Comparison of ENCODE assay signal across 8 mouse cellular contexts in the genomic region with DNA sequence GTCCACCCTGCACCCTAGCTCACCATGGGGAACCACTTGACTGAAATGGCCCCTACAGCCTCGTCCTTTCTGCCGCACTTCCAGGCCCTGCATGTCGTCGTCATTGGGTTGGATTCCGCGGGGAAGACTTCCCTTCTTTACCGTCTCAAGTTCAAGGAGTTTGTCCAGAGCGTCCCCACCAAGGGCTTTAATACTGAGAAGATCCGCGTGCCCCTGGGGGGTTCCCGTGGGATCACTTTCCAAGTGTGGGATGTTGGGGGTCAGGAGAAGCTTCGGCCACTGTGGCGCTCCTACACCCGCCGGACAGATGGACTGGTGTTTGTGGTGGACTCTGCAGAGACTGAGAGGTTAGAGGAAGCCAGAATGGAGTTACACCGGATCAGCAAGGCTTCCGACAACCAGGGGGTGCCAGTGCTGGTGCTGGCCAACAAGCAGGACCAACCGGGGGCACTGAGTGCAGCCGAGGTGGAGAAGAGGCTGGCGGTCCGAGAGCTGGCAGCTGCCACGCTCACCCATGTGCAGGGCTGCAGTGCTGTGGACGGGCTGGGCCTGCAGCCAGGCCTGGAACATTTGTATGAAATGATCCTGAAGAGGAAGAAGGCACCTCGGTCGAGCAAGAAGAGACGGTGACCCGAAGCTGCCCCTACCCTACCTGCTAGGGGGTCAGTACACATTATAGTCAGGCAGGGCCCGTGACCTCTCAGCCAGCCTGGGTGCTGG. TPM values are rescaled to one million over a fixed set of nuclear protein-coding genes. Genes with fewer than 3 reads are reported as not detected.
DNase-seq lines count a peak whose midpoint lies in the region; ATAC-seq and TF ChIP-seq lines count a peak whose summit lies in the region.

No protein-coding gene starts in this region.

- no peaks in the 10 kb centered on the region for H3K9me3 ChIP-seq in E14TG2a.4 (ENCODE audit: low read length)
- H3K9me3 ChIP-seq in heart, embryonic 10.5 days: no peaks in the 10 kb centered on the region
- H3K9me3 ChIP-seq in midbrain, embryonic 16.5 days (replicated peaks; ENCODE audit: control insufficient read depth, low read length, poor library complexity, severe bottlenecking): no peaks in the 10 kb centered on the region

- peaks cover 77% of the 10 kb centered on the region for H3K4me1 ChIP-seq in E14TG2a.4 (replicated peaks; ENCODE audit: low read depth, low read length)
- H3K4me1 ChIP-seq in heart, embryonic 10.5 days: peaks cover 67% of the 10 kb centered on the region
- peaks cover 9% of the 10 kb centered on the region; the same call in 1 of the 2 replicates for H3K4me1 ChIP-seq in midbrain, embryonic 16.5 days (ENCODE audit: control insufficient read depth, insufficient read depth, low read length)

- H3K4me3 ChIP-seq in E14TG2a.4 (replicated peaks; ENCODE audit: low read length): peak overlapping the region; percentile 85
- peak overlapping the region; percentile 67 for H3K4me3 ChIP-seq in heart, embryonic 10.5 days
- no peak overlapping the region for H3K4me3 ChIP-seq in midbrain, embryonic 16.5 days (ENCODE audit: low read depth, low read length)

- H3K36me3 ChIP-seq in E14TG2a.4 (ENCODE audit: insufficient read depth, low read length): peaks cover 12% of the 10 kb centered on the region
- no peaks in the 10 kb centered on the region for H3K36me3 ChIP-seq in heart, embryonic 10.5 days
- no peaks in the 10 kb centered on the region for H3K36me3 ChIP-seq in midbrain, embryonic 16.5 days (ENCODE audit: control insufficient read depth, insufficient read depth, low read length)

- TF ChIP-seq CTCF in E14TG2a.4 (conservative IDR thresholded peaks at IDR 0.05; ENCODE audit: low read length): no peak

- H3K9ac ChIP-seq in midbrain, embryonic 16.5 days (ENCODE audit: low read depth, low read length): no peak overlapping the region

- peak; percentile 37 for DNase-seq in adrenal gland, postnatal 10 days
- no peak for DNase-seq in adrenal gland, postnatal 4 days (ENCODE audit: low spot score in 2 of 2)
- no peak for DNase-seq in heart, embryonic 10.5 days (ENCODE audit: low spot score)
- peak; percentile 42 for DNase-seq in kidney, adult 9 months
- DNase-seq in spleen, adult 12 weeks (ENCODE audit: low spot score): no peak
- no peak for DNase-seq in thymus, postnatal 4 days

- peaks cover 7% of the 10 kb centered on the region; the same call in 1 of the 2 replicates for H3K27me3 ChIP-seq in E14TG2a.4 (ENCODE audit: insufficient read depth, low read length)
- no peaks in the 10 kb centered on the region; the same call in 1 of the 2 replicates for H3K27me3 ChIP-seq in heart, embryonic 10.5 days (ENCODE audit: insufficient read depth, poor library complexity, severe bottlenecking)
- no peaks in the 10 kb centered on the region for H3K27me3 ChIP-seq in midbrain, embryonic 16.5 days (ENCODE audit: control insufficient read depth, insufficient read depth, low read depth, low read length)

- 54% methylated on average over 28 of the region's 28 CpGs for WGBS in heart, embryonic 10.5 days
- WGBS in midbrain, embryonic 16.5 days: 82% methylated on average over 28 of the region's 28 CpGs

- ATAC-seq in midbrain, embryonic 16.5 days: no peak

- peak overlapping the region; percentile 23; the same call in 1 of the 2 replicates for H3K4me2 ChIP-seq in midbrain, embryonic 16.5 days (ENCODE audit: low read length)

- peak overlapping the region; percentile 42 for H3K27ac ChIP-seq in heart, embryonic 10.5 days
- no peak overlapping the region for H3K27ac ChIP-seq in midbrain, embryonic 16.5 days (ENCODE audit: low read length)

RNA-seq across cellular contexts. Expression of gene Arl4d, which starts 1.4 kb away (rescaled TPM):
- total RNA-seq in adrenal gland, postnatal 10 days (2021): 10 to 100 TPM; 10.4 to 16.7 TPM
- total RNA-seq in adrenal gland, postnatal 4 days (2021): 10 to 100 TPM in 1 of 2 experiments, 1 to 10 TPM in 1; 9.9 to 10.4 TPM
- 10.3 and 10.9 TPM in 2 replicates for polyA plus RNA-seq in heart, embryonic 10.5 days (2016; fragmentation: Nextera tagmentation; extraction: Ambion mirVana)
- polyA plus RNA-seq in midbrain, embryonic 16.5 days (2015; fragmentation: Nextera tagmentation; extraction: Ambion mirVana): 6.2 and 6.8 TPM in 2 replicates

RNA-seq across cellular contexts. Expression of gene Rdm1, which starts 39.8 kb away (rescaled TPM):
- 10 to 100 TPM; 22.5 to 26.4 TPM for total RNA-seq in adrenal gland, postnatal 10 days (2021)
- total RNA-seq in adrenal gland, postnatal 4 days (2021): 10 to 100 TPM; 29.1 to 33.0 TPM
- 24.0 and 26.8 TPM in 2 replicates for polyA plus RNA-seq in heart, embryonic 10.5 days (2016; fragmentation: Nextera tagmentation; extraction: Ambion mirVana)
- polyA plus RNA-seq in midbrain, embryonic 16.5 days (2015; fragmentation: Nextera tagmentation; extraction: Ambion mirVana): 10.6 and 10.7 TPM in 2 replicates

Comparison
In these comparisons a context has a peak if more than half of its experiments do, and no peak if none do; other contexts are left out.
1. DNase-seq: peak in adrenal gland, postnatal 10 days (single experiment) and kidney, adult 9 months (single experiment); none in adrenal gland, postnatal 4 days (0 of 2), heart, embryonic 10.5 days (single experiment), spleen, adult 12 weeks (single experiment) and thymus, postnatal 4 days (single experiment).